28 mouse cellular contexts compared by ENCODE assay signal in genomic region chr10:84706543-84706942, GRCm38 (mm10). TPM values are rescaled to one million over a fixed set of nuclear protein-coding genes. Genes with fewer than 3 reads are reported as not detected.
A peak's percentile ranks its signal among the peaks of the same experiment; 100 is the strongest.
DNase-seq lines count a peak whose midpoint lies in the region; ATAC-seq and TF ChIP-seq lines count a peak whose summit lies in the region.
"Had no signal": no experiment of that assay in that cellular context is flagged by ENCODE, and none has a peak within 500 bp of the region (broad histone marks: within the 10 kb centered on the region; RNA-seq: fewer than 3 reads in every experiment).

No protein-coding gene starts in this region.

- H3K4me2 ChIP-seq in hindbrain, embryonic 16.5 days (ENCODE audit: low read length), result no peak overlapping the region
- H3K4me2 ChIP-seq in lung, postnatal 0 days (replicated peaks; ENCODE audit: low read depth, low read length), result no peak overlapping the region
- H3K4me2 ChIP-seq: embryonic facial prominence, embryonic 15.5 days; forebrain, embryonic 15.5 days; limb, embryonic 13.5 days; lung, embryonic 15.5 days; neural tube, embryonic 12.5 days had no signal

- H3K4me3 ChIP-seq in heart, embryonic 10.5 days, result no peak overlapping the region
- no peak overlapping the region for H3K4me3 ChIP-seq in hindbrain, embryonic 10.5 days
- no peak overlapping the region for H3K4me3 ChIP-seq in hindbrain, embryonic 16.5 days (ENCODE audit: low read length)
- no peak overlapping the region for H3K4me3 ChIP-seq in lung, postnatal 0 days (ENCODE audit: low read depth, low read length)
- H3K4me3 ChIP-seq: embryonic facial prominence, embryonic 15.5 days; forebrain, embryonic 15.5 days; limb, embryonic 13.5 days; lung, embryonic 15.5 days; neural tube, embryonic 12.5 days had no signal

- no peak for ATAC-seq in hindbrain, embryonic 16.5 days
- ATAC-seq in lung, postnatal 0 days, result no peak
- ATAC-seq: CD4-positive, CD25-positive, alpha-beta regulatory T cell, adult 4 months; forebrain, embryonic 15.5 days had no signal

- H3K4me1 ChIP-seq in heart, embryonic 10.5 days, result peaks cover 24% of the 10 kb centered on the region
- H3K4me1 ChIP-seq in hindbrain, embryonic 10.5 days (replicated peaks), result peaks cover 58% of the 10 kb centered on the region
- peaks cover 8% of the 10 kb centered on the region for H3K4me1 ChIP-seq in hindbrain, embryonic 16.5 days (ENCODE audit: control insufficient read depth, insufficient read depth, low read depth, low read length)
- H3K4me1 ChIP-seq in lung, postnatal 0 days (ENCODE audit: insufficient read depth, low read depth, low read length), result no peaks in the 10 kb centered on the region
- H3K4me1 ChIP-seq: limb, embryonic 13.5 days had no signal

- no peaks in the 10 kb centered on the region for H3K9me3 ChIP-seq in heart, embryonic 10.5 days
- no peaks in the 10 kb centered on the region for H3K9me3 ChIP-seq in hindbrain, embryonic 10.5 days
- no peaks in the 10 kb centered on the region for H3K9me3 ChIP-seq in hindbrain, embryonic 16.5 days (ENCODE audit: control insufficient read depth, low read length)
- H3K9me3 ChIP-seq in lung, postnatal 0 days (ENCODE audit: low read length), result no peaks in the 10 kb centered on the region
- H3K9me3 ChIP-seq: embryonic facial prominence, embryonic 15.5 days; forebrain, embryonic 15.5 days; limb, embryonic 13.5 days; lung, embryonic 15.5 days; neural tube, embryonic 12.5 days had no signal

- peaks cover 18% of the 10 kb centered on the region for H3K36me3 ChIP-seq in heart, embryonic 10.5 days
- H3K36me3 ChIP-seq in hindbrain, embryonic 10.5 days, result peaks cover 14% of the 10 kb centered on the region
- peaks cover 4% of the 10 kb centered on the region for H3K36me3 ChIP-seq in hindbrain, embryonic 16.5 days (ENCODE audit: control insufficient read depth, insufficient read depth, low read length)
- H3K36me3 ChIP-seq in lung, postnatal 0 days (ENCODE audit: insufficient read depth, low read length), result peaks cover 7% of the 10 kb centered on the region; the same call in 1 of the 2 replicates
- H3K36me3 ChIP-seq: forebrain, embryonic 15.5 days had no signal

- no peak for DNase-seq in heart, embryonic 10.5 days (ENCODE audit: low spot score)
- no peak for DNase-seq in heart, postnatal 10 days
- no peak for DNase-seq in hindbrain, embryonic 10.5 days (ENCODE audit: low spot score)
- DNase-seq in lung, postnatal 0 days (ENCODE audit: low spot score), result no peak
- DNase-seq in lung, postnatal 10 days, result no peak
- DNase-seq in brain, embryonic 14.5 days (ENCODE audit: low read depth), result peak; percentile 58
- DNase-seq: adrenal gland, postnatal 14 days; cerebellum, adult 8-10 months; cerebellum, postnatal 36 days; embryo, embryonic 11 days; kidney, adult 2 months; layer of hippocampus, adult 9-11 months; retina, postnatal 1 day; right cerebral cortex, postnatal 25 days; spleen, adult 18-20 months had no signal

- H3K9ac ChIP-seq in hindbrain, embryonic 16.5 days (ENCODE audit: low read depth, low read length), result no peak overlapping the region
- H3K9ac ChIP-seq in lung, postnatal 0 days (replicated peaks; ENCODE audit: low read depth), result no peak overlapping the region
- H3K9ac ChIP-seq: embryonic facial prominence, embryonic 15.5 days; forebrain, embryonic 15.5 days; limb, embryonic 13.5 days; liver, embryonic 14.5 days; lung, embryonic 15.5 days; neural tube, embryonic 12.5 days had no signal

- TF ChIP-seq EP300 in lung, postnatal 0 days (IDR thresholded peaks at IDR 0.05), result no peak

- no peaks in the 10 kb centered on the region for H3K27me3 ChIP-seq in heart, embryonic 10.5 days (ENCODE audit: insufficient read depth, poor library complexity, severe bottlenecking)
- H3K27me3 ChIP-seq in hindbrain, embryonic 10.5 days (ENCODE audit: insufficient read depth, poor library complexity, severe bottlenecking), result 0 out of 2 replicates have a peak, but pooled peaks cover 7% of the 10 kb centered on the region
- no peaks in the 10 kb centered on the region for H3K27me3 ChIP-seq in hindbrain, embryonic 16.5 days (replicated peaks; ENCODE audit: control insufficient read depth, insufficient read depth, low read length)
- H3K27me3 ChIP-seq in lung, postnatal 0 days (replicated peaks; ENCODE audit: insufficient read depth, low read length), result no peaks in the 10 kb centered on the region
- H3K27me3 ChIP-seq: embryonic facial prominence, embryonic 15.5 days; lung, embryonic 15.5 days; neural tube, embryonic 12.5 days had no signal

- no peak for TF ChIP-seq POLR2A in brain, embryonic 14.5 days (IDR thresholded peaks at IDR 0.05; ENCODE audit: borderline replicate concordance, extremely low read depth, insufficient read depth, insufficient read length, poor library complexity, severe bottlenecking)

- no peak for TF ChIP-seq CTCF in lung, postnatal 0 days (IDR thresholded peaks at IDR 0.05)
- TF ChIP-seq CTCF in brain, embryonic 14.5 days (IDR thresholded peaks at IDR 0.05; ENCODE audit: borderline replicate concordance, extremely low read depth, insufficient read depth, insufficient read length), result no peak

- peak overlapping the region; percentile 59 for H3K27ac ChIP-seq in heart, embryonic 10.5 days
- H3K27ac ChIP-seq in hindbrain, embryonic 10.5 days, result peak overlapping the region; percentile 86; the same call in 1 of the 2 replicates
- H3K27ac ChIP-seq in hindbrain, embryonic 16.5 days (ENCODE audit: low read depth, low read length), result no peak overlapping the region
- H3K27ac ChIP-seq in lung, postnatal 0 days (ENCODE audit: low read length), result 0 out of 2 replicates have a peak overlapping the region, but pooled peaks have one; percentile 7
- H3K27ac ChIP-seq: embryonic facial prominence, embryonic 15.5 days; kidney, postnatal 0 days; limb, embryonic 13.5 days; liver, embryonic 14.5 days had no signal

- 63% methylated on average over 8 of the region's 8 CpGs for WGBS in heart, embryonic 10.5 days
- WGBS in hindbrain, embryonic 10.5 days, result 64% methylated on average over 8 of the region's 8 CpGs
- 38% methylated on average over 8 of the region's 8 CpGs for WGBS in hindbrain, embryonic 16.5 days
- WGBS in lung, postnatal 0 days, result 34% methylated on average over 8 of the region's 8 CpGs

- intact Hi-C loops in heart, postnatal 10 days (cut with DNase I), result no loop called here

RNA-seq across cellular contexts. Expression of gene Rfx4, which starts 49.3 kb away (rescaled TPM):
- polyA plus RNA-seq in heart, embryonic 10.5 days (2016; fragmentation: Nextera tagmentation; extraction: Ambion mirVana), result 0.36 TPM in 1 of 2 replicates, not detected in the other
- under 1 TPM; 0.10 TPM for total RNA-seq in heart, postnatal 10 days (2021)
- polyA plus RNA-seq in hindbrain, embryonic 10.5 days (2016; fragmentation: Nextera tagmentation; extraction: Ambion mirVana), result 49.2 and 66.6 TPM in 2 replicates
- 16.1 and 22.1 TPM in 2 replicates for polyA plus RNA-seq in hindbrain, embryonic 16.5 days (2015; fragmentation: Nextera tagmentation; extraction: Ambion mirVana)
- 0.08 TPM in 1 of 2 replicates, not detected in the other for polyA plus RNA-seq in lung, postnatal 0 days (2015; fragmentation: Nextera tagmentation; extraction: Ambion mirVana)
- polyA plus RNA-seq in brain, embryonic 14.5 days (2012; rRNA removed), result 20.4 and 27.9 TPM in 2 replicates
- total RNA-seq: gastrocnemius, adult 8-10 months; hematopoietic stem cell, adult 5-6 weeks had no signal
- polyA plus RNA-seq: CD4-positive, CD25-positive, alpha-beta regulatory T cell, adult 4 months; intestine, embryonic 14.5 days; large intestine, adult 2 months; liver, embryonic 14.5 days; lung, embryonic 15.5 days had no signal

Comparison
In these comparisons a context has a peak if more than half of its experiments do, and no peak if none do; other contexts are left out.
1. RNA of gene Rfx4, which starts 49.3 kb away (polyA plus RNA-seq): 49.2 to 66.6 TPM in hindbrain, embryonic 10.5 days, 20.4 to 27.9 TPM in brain, embryonic 14.5 days and 16.1 to 22.1 TPM in hindbrain, embryonic 16.5 days; 0.36 TPM in heart, embryonic 10.5 days and 0.08 TPM in lung, postnatal 0 days; every median in the first group is over 10 times any median in the second.